Mouse (Mus musculus) intestine, postnatal 0 days (tissue): ENCODE data around the gene Chd6. TPM values are rescaled to one million over a fixed set of nuclear protein-coding genes. Genes with fewer than 3 reads are reported as not detected.

Source experiments
- ATAC-seq: fragments of 200-750 bp; cut with Nextera tagmentation; 2 replicates; pipeline ENCODE4 v1.8.0; 2017; ENCODE audit warnings: mild to moderate bottlenecking, moderate TSS enrichment, moderate library complexity
- H3K27ac ChIP-seq: fragments of 300-500 bp; sonication (generic); 2 replicates; pipeline ENCODE4 v1.5.1; 2014; ENCODE audit warnings: mild to moderate bottlenecking, low read depth, low read length, moderate library complexity
- H3K27me3 ChIP-seq: fragments of 300-500 bp; sonication (generic); replicated peaks from 2 replicates; pipeline ENCODE4 v1.6.1; 2014; ENCODE audit warnings: low read length, mixed read lengths; ENCODE audit not compliant: control insufficient read depth, insufficient read depth
- H3K36me3 ChIP-seq: fragments of 300-500 bp; sonication (generic); 2 replicates; pipeline ENCODE4 v1.6.1; 2014; ENCODE audit warnings: mild to moderate bottlenecking, moderate library complexity; ENCODE audit not compliant: control insufficient read depth, insufficient read depth
- H3K4me1 ChIP-seq: fragments of 300-500 bp; sonication (generic); replicated peaks from 2 replicates; pipeline ENCODE4 v1.6.1; 2014; ENCODE audit warnings: antibody characterized with exemption, low read length, mixed read lengths; ENCODE audit not compliant: control insufficient read depth, insufficient read depth
- H3K4me2 ChIP-seq: fragments of 300-500 bp; sonication (generic); replicated peaks from 2 replicates; pipeline ENCODE4 v1.6.1; 2014; ENCODE audit warnings: low read depth, mild to moderate bottlenecking, moderate library complexity
- H3K4me3 ChIP-seq: fragments of 300-500 bp; sonication (generic); 2 replicates; pipeline ENCODE4 v1.5.1; 2014; ENCODE audit warnings: low read depth, low read length
- H3K9ac ChIP-seq: fragments of 300-500 bp; sonication (generic); 2 replicates; pipeline ENCODE4 v1.6.1; 2014; ENCODE audit warnings: mild to moderate bottlenecking, low read depth, low read length
- H3K9me3 ChIP-seq: fragments of 300-500 bp; sonication (generic); 2 replicates; pipeline ENCODE4 v1.6.1; 2016; ENCODE audit warnings: mixed run types; ENCODE audit not compliant: control insufficient read depth
- CTCF ChIP-seq: sonication (generic); IDR thresholded peaks from 2 replicates; pipeline ENCODE4 v1.5.1; 2016; ENCODE audit warnings: low read depth, mild to moderate bottlenecking, control low read depth, antibody characterized with exemption, moderate library complexity
- WGBS: fragments of 180-500 bp; shearing (Covaris S2); extraction: QIAGEN DNeasy Blood & Tissue Kit; methylation state at CpG from one replicate; pipeline ENCODE4 v1.1.7; 2014; 5-methylcytosine and 5-hydroxymethylcytosine counted together
- polyA plus RNA-seq: library from polyadenylated mRNA; unstranded; fragments of >200 nt; fragmentation: Nextera tagmentation; extraction: Ambion mirVana; gene quantifications from 2 replicates; pipeline ENCODE4 v1.2.1, GENCODE M21; 2015

The Chd6 gene
- polyA plus RNA-seq, 1 experiment from 2014 or later: 8.7 TPM

- Histone ChIP-seq H3K9ac (peak overlapping the region; percentile 46; the same call in 1 of the 2 replicates), H3K4me1 (no peaks in the 10 kb centered on the region), H3K4me3 (peak overlapping the region; percentile 46), H3K9me3 (no peaks in the 10 kb centered on the region), H3K27me3 (peaks cover 16% of the 10 kb centered on the region), H3K36me3 (no peaks in the 10 kb centered on the region), H3K27ac (peak overlapping the region; percentile 41; the same call in 1 of the 2 replicates), H3K4me2 (peak overlapping the region; percentile 78)
- 1% methylated on average over 64 of the region's 64 CpGs for WGBS
- ATAC-seq: no peak; the same call in 1 of the 2 replicates
- TF ChIP-seq CTCF: no peak
Measured at GRCm38 (mm10) chr2:160911558-160912201, 197.2 kb downstream of the Chd6 start.

GRCm38 (mm10) chr2:160910633-160911032 lies 198.2 kb downstream of the Chd6 start:
- Histone ChIP-seq H3K9me3 (no peaks in the 10 kb centered on the region), H3K4me1 (no peaks in the 10 kb centered on the region), H3K4me3 (no peak overlapping the region), H3K27ac (no peak overlapping the region), H3K9ac (no peak overlapping the region), H3K36me3 (no peaks in the 10 kb centered on the region; the same call in 1 of the 2 replicates), H3K27me3 (peaks cover 16% of the 10 kb centered on the region), H3K4me2 (no peak overlapping the region)
- no peak for TF ChIP-seq CTCF
- ATAC-seq: no peak
- WGBS: 71% methylated on average over 5 of the region's 5 CpGs

- Histone ChIP-seq H3K36me3 (peaks cover 5% of the 10 kb centered on the region; the same call in 1 of the 2 replicates), H3K4me2 (no peak overlapping the region), H3K9ac (no peak overlapping the region), H3K27ac (no peak overlapping the region), H3K9me3 (no peaks in the 10 kb centered on the region), H3K4me1 (no peaks in the 10 kb centered on the region), H3K27me3 (peaks cover 16% of the 10 kb centered on the region), H3K4me3 (no peak overlapping the region)
- WGBS: 59% methylated on average over 18 of the region's 18 CpGs
- TF ChIP-seq CTCF: no peak
- ATAC-seq: no peak
Measured at GRCm38 (mm10) chr2:160908607-160909006, 200.3 kb downstream of the Chd6 start.

DNA sequence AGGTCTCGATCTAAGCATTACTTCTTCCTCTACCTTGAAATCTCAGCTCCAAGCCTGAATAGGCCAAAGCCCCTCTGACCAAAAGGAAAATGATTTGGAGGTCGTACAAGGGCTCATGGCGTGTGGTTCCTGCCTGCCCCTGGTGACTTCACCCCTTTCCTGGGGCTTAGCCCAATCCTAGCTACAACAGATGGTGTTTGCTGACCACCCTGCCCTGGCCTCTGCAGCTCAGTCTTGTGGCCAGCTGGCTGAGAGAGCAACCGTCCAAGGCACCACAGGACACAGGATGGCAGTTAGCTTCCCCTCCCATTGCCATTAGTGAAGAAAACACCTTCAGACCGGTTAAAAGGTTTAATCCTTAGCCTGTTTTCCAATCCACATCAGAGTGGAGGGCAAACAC lies 202.8 kb downstream of the Chd6 start:
- H3K4me1 ChIP-seq: no peaks in the 10 kb centered on the region
- ATAC-seq: no peak
- H3K36me3 ChIP-seq: peaks cover 5% of the 10 kb centered on the region
- no peaks in the 10 kb centered on the region for H3K9me3 ChIP-seq
- no peak overlapping the region for H3K27ac ChIP-seq
- 75% methylated on average over 5 of the region's 5 CpGs for WGBS
- H3K27me3 ChIP-seq: peaks cover 3% of the 10 kb centered on the region; the same call in 1 of the 2 replicates
- H3K4me3 ChIP-seq: no peak overlapping the region
- H3K9ac ChIP-seq: no peak overlapping the region
- H3K4me2 ChIP-seq: no peak overlapping the region
- TF ChIP-seq CTCF: no peak

DNA sequence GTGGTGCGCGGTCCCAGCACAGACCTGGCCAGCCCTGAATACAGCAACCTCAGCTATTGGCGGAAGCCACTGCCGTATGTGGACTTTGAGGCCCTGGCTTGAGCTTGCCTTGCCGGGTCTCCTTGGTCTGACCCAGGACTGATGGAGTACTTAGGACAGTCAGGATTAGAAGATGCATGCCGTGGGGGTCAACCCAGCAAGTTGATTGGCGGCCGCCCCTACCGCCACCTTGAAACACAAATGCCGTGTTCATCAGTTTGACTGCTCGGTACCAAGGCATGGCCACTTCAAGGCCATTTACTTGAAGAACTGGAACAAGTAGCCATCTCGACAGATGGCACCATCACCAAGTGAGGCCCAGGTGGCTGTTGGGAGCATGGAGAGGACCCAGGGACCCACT lies 203.6 kb downstream of the Chd6 start:
- H3K36me3 ChIP-seq: peaks cover 9% of the 10 kb centered on the region
- H3K4me2 ChIP-seq: no peak overlapping the region
- H3K4me3 ChIP-seq: no peak overlapping the region
- WGBS: 94% methylated on average over 12 of the region's 12 CpGs
- no peak overlapping the region for H3K9ac ChIP-seq
- no peak for ATAC-seq
- H3K9me3 ChIP-seq: no peaks in the 10 kb centered on the region
- H3K4me1 ChIP-seq: no peaks in the 10 kb centered on the region
- H3K27me3 ChIP-seq: no peaks in the 10 kb centered on the region
- H3K27ac ChIP-seq: no peak overlapping the region
- TF ChIP-seq CTCF: no peak

GRCm38 (mm10) chr2:160901656-160902412 lies 207.0 kb downstream of the Chd6 start:
- no peaks in the 10 kb centered on the region for H3K27me3 ChIP-seq
- H3K36me3 ChIP-seq: peaks cover 31% of the 10 kb centered on the region
- 75% methylated on average over 7 of the region's 7 CpGs for WGBS
- no peak overlapping the region for H3K4me3 ChIP-seq
- no peak overlapping the region for H3K4me2 ChIP-seq
- H3K9me3 ChIP-seq: no peaks in the 10 kb centered on the region
- H3K9ac ChIP-seq: no peak overlapping the region
- TF ChIP-seq CTCF: no peak
- no peak for ATAC-seq
- H3K27ac ChIP-seq: no peak overlapping the region
- H3K4me1 ChIP-seq: no peaks in the 10 kb centered on the region

Other genes starting within 250 kb of the Chd6 start
- 3.5 and 4.4 TPM in 2 replicates for gene Zhx3, start 236.1 kb downstream of the Chd6 start, polyA plus RNA-seq
- gene Lpin3, start 228.4 kb downstream of the Chd6 start, polyA plus RNA-seq: 16.5 and 19.4 TPM in 2 replicates
- 7.6 and 8.6 TPM in 2 replicates for gene Emilin3, start 196.7 kb downstream of the Chd6 start, polyA plus RNA-seq